Mouse (Mus musculus): ENCODE measurements around the gene Arhgap6.

DNA sequence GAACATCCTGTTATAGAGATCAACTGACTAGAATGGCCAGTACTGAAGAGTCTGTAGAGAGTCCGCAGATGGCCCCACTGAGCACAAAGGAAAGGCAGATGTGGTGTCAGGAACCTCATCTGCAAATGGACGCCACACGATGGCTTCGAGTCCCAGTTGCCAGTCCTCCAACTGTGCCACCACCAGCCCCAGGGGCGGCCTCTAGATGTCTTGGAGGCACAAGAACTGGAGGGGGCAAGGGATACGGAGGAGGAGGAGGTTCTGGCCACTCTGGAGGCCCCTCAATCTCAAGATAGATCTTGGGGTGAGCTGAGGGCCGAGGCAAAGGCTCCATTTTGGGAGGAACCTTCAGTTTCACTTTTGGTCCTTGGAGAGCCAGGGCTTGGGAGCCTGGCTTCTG lies 344.9 kb downstream of the Arhgap6 start:
- no peak for TF ChIP-seq MAFK (IDR thresholded peaks at IDR 0.05; ENCODE audit: insufficient read depth, low read depth, low read length)
- TF ChIP-seq HCFC1 (IDR thresholded peaks at IDR 0.05; ENCODE audit: borderline replicate concordance, insufficient read depth, low read length), result no peak
- no peak for TF ChIP-seq ZC3H11A (IDR thresholded peaks at IDR 0.05; ENCODE audit: borderline replicate concordance, low read depth, low read length)
- no peak for TF ChIP-seq CHD2 (IDR thresholded peaks at IDR 0.05; ENCODE audit: low read depth, low read length)
